Mouse (Mus musculus): Measurements from ENCODE around the gene Slc50a1.

DNA sequence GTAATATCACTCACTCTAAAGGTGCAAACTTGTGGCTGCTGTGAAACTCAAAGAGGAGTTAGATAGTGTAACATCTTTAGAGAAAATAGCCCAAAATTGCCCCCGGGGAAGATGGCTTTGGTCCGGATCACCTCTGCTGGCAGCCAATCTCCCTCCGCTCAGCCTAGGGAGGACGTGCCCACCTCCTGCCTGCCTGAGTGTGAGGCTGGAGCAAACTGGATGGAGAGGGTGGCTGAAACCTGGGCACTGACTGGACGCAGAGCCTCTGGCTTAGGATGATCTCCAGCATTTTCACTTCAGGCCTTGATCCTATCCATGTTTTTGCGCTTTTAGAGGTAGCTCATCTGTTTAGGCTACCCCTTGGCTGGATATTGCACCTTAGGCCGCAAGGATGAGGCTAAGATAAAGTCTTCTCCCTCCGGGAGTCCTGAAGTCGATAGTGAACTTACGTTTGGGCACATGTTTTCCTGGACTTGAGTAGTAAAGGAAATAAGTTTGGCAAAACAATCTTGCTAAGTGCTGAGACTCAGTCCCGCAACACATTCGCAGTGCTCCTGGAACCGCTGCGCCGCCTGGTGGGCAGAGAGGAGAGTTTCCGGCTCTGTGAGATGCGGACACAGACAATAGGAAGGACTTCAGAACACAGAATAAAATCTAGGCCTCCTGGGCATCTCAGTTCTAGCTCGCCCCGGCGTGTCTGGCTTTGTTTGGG lies 11.4 kb upstream of the Slc50a1 start:
- TF ChIP-seq CTCF (conservative IDR thresholded peaks at IDR 0.05 in 1 of 2, IDR thresholded peaks at IDR 0.05 in 1 of 2; ENCODE audit: low read depth in 2 of 2, low read length in 2 of 2) (peak; percentile 96), BHLHE40 (IDR thresholded peaks at IDR 0.05; ENCODE audit: low read depth, low read length) (no peak), TBP (conservative IDR thresholded peaks at IDR 0.05; ENCODE audit: low read depth, low read length) (no peak), POLR2AphosphoS2 (IDR thresholded peaks at IDR 0.05; ENCODE audit: low read depth, low read length) (no peak), ZC3H11A (IDR thresholded peaks at IDR 0.05; ENCODE audit: low read depth, low read length) (peak; percentile 74), RAD21 (IDR thresholded peaks at IDR 0.05; ENCODE audit: low read depth, low read length) (peak; percentile 86), UBTF (IDR thresholded peaks at IDR 0.05; ENCODE audit: low read depth, low read length) (no peak), EP300 (IDR thresholded peaks at IDR 0.05; ENCODE audit: low read length) (no peak)

Data from CH12.LX (cell line).